Mouse (Mus musculus) spleen, adult 12 weeks (tissue): Measurements from ENCODE around the gene Fbn1.

Experiments
- DNase-seq: peaks from one replicate; pipeline ENCODE4 v3.0.0; 2022; ENCODE audit warnings: low spot score

Gene Fbn1

GRCm38 (mm10) chr2:125394428-125395101 is 113.2 kb downstream of the Fbn1 start:
- DNase-seq, result no peak

GRCm38 (mm10) chr2:125391582-125391981 is 116.2 kb downstream of the Fbn1 start:
- no peak for DNase-seq

GRCm38 (mm10) chr2:125389796-125390195 is 118.0 kb downstream of the Fbn1 start:
- DNase-seq, result no peak

GRCm38 (mm10) chr2:125386221-125386965 is 121.4 kb downstream of the Fbn1 start:
- no peak for DNase-seq

- DNase-seq, result no peak
Measured at GRCm38 (mm10) chr2:125384941-125385340, 122.9 kb downstream of the Fbn1 start.

GRCm38 (mm10) chr2:125384415-125384814 is 123.4 kb downstream of the Fbn1 start:
- DNase-seq, result no peak

- no peak for DNase-seq
Measured at GRCm38 (mm10) chr2:125383273-125383641, 124.5 kb downstream of the Fbn1 start.

- no peak for DNase-seq
Measured at GRCm38 (mm10) chr2:125382613-125383272, 125.0 kb downstream of the Fbn1 start.

GRCm38 (mm10) chr2:125380086-125380485 is 127.7 kb downstream of the Fbn1 start:
- DNase-seq, result no peak

GRCm38 (mm10) chr2:125379206-125379605 is 128.6 kb downstream of the Fbn1 start:
- DNase-seq, result no peak

- no peak for DNase-seq
Measured at GRCm38 (mm10) chr2:125375926-125376325, 131.9 kb downstream of the Fbn1 start.

GRCm38 (mm10) chr2:125375301-125375700 is 132.5 kb downstream of the Fbn1 start:
- DNase-seq, result no peak

GRCm38 (mm10) chr2:125369666-125370065 is 138.1 kb downstream of the Fbn1 start:
- no peak for DNase-seq

- DNase-seq, result no peak
Measured at GRCm38 (mm10) chr2:125368616-125369015, 139.2 kb downstream of the Fbn1 start.

- DNase-seq, result no peak
Measured at GRCm38 (mm10) chr2:125361661-125362060, 146.1 kb downstream of the Fbn1 start.

- no peak for DNase-seq
Measured at GRCm38 (mm10) chr2:125356486-125356885, 151.3 kb downstream of the Fbn1 start.

- DNase-seq, result no peak
Measured at GRCm38 (mm10) chr2:125356068-125356467, 151.7 kb downstream of the Fbn1 start.

GRCm38 (mm10) chr2:125355216-125355971 is 152.4 kb downstream of the Fbn1 start:
- no peak for DNase-seq

- no peak for DNase-seq
Measured at GRCm38 (mm10) chr2:125354587-125354986, 153.2 kb downstream of the Fbn1 start.

GRCm38 (mm10) chr2:125349144-125349543 is 158.6 kb downstream of the Fbn1 start:
- no peak for DNase-seq

GRCm38 (mm10) chr2:125342181-125342950 is 165.4 kb downstream of the Fbn1 start:
- DNase-seq, result no peak

- DNase-seq, result no peak
Measured at GRCm38 (mm10) chr2:125340381-125340780, 167.4 kb downstream of the Fbn1 start.
